Mouse (Mus musculus): ENCODE data around the gene Slc25a41.

DNA sequence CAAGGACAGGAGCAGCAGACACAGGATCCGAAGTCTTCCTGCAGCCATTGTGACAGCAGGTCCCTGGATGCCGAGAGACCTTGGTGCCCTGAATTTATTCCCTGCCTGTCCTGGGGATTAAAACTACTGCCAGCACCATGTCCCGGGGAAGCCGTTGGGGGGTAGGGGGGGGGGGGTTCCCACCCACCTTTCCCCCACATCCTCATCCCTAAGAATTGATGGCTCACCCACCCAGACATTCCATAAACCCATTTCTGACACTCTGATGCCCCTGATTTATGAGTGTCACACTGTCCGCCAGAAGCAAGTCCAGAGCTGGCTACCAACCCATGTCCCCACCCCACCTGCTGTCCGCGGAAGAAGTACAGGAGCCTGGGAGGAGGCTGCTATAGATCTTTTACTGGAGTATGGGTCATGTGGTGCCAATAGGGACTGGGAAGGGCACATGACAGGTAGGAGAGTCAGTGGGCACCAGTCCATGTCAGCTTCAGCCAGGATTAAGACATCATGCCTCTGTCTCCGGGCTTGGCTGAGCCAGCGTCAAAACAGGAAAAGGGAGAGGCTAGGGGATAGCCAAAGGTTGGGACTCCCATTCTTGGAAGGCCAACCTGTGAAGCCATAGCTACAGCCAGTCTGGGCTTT, 41.4 kb downstream of the Slc25a41 start, which contains the start of gene Pspn:
- TF ChIP-seq CTCF (conservative IDR thresholded peaks at IDR 0.05; ENCODE audit: low read length) (no peak), POU5F1 (IDR thresholded peaks at IDR 0.05; ENCODE audit: borderline replicate concordance, low read length) (no peak), NANOG (IDR thresholded peaks at IDR 0.05; ENCODE audit: borderline replicate concordance, low read length) (no peak)
